Mouse (Mus musculus) stomach, postnatal 0 days (tissue): Measurements from ENCODE around the gene Plekha8. TPM values are rescaled to one million over a fixed set of nuclear protein-coding genes. Genes with fewer than 3 reads are reported as not detected.

Source experiments
- ATAC-seq: fragments of 200-750 bp; cut with Nextera tagmentation; 2 replicates; pipeline ENCODE4 v1.8.0; 2017; ENCODE audit not compliant: low FRiP score, low TSS enrichment
- DNase-seq: peaks from one replicate; pipeline ENCODE4 v3.0.0-alpha.2; 2016; ENCODE audit warnings: low spot score
- H3K27ac ChIP-seq: fragments of 300-500 bp; sonication (generic); replicated peaks from 2 replicates; pipeline ENCODE4 v1.5.1; 2014; ENCODE audit warnings: mild to moderate bottlenecking, control low read depth
- H3K27me3 ChIP-seq: fragments of 300-500 bp; sonication (generic); 2 replicates; pipeline ENCODE4 v1.6.1; 2014; ENCODE audit warnings: low read length; ENCODE audit not compliant: control insufficient read depth, insufficient read depth
- H3K36me3 ChIP-seq: fragments of 300-500 bp; sonication (generic); 2 replicates; pipeline ENCODE4 v1.6.1; 2014; ENCODE audit warnings: low read length, mixed read lengths; ENCODE audit not compliant: control insufficient read depth, insufficient read depth
- H3K4me1 ChIP-seq: fragments of 300-500 bp; sonication (generic); replicated peaks from 2 replicates; pipeline ENCODE4 v1.6.1; 2014; ENCODE audit warnings: antibody characterized with exemption; ENCODE audit not compliant: control insufficient read depth, insufficient read depth
- H3K4me2 ChIP-seq: fragments of 300-500 bp; sonication (generic); replicated peaks from 2 replicates; pipeline ENCODE4 v1.6.1; 2014; ENCODE audit warnings: low read depth, mild to moderate bottlenecking, control low read depth, moderate library complexity
- H3K4me3 ChIP-seq: fragments of 300-500 bp; sonication (generic); 2 replicates; pipeline ENCODE4 v1.5.1; 2014; ENCODE audit warnings: low read depth, low read length, control low read depth
- H3K9ac ChIP-seq: fragments of 300-500 bp; sonication (generic); 2 replicates; pipeline ENCODE4 v1.6.1; 2014; ENCODE audit warnings: mild to moderate bottlenecking, low read length, control low read depth, mixed read lengths
- H3K9me3 ChIP-seq: fragments of 300-500 bp; sonication (generic); 2 replicates; pipeline ENCODE4 v1.6.1; 2016; ENCODE audit warnings: low read length; ENCODE audit not compliant: control insufficient read depth
- CTCF ChIP-seq: IDR thresholded peaks from 2 replicates; pipeline ENCODE4 v1.5.1; 2016; ENCODE audit warnings: antibody characterized with exemption, low read depth, mild to moderate bottlenecking, moderate library complexity
- EP300 ChIP-seq: optimal IDR thresholded peaks from 2 replicates; pipeline ENCODE3; 2016; ENCODE audit warnings: antibody characterized with exemption
- WGBS: fragments of 180-500 bp; shearing (Covaris S2); extraction: QIAGEN DNeasy Blood & Tissue Kit; methylation state at CpG from one replicate; pipeline ENCODE4 v1.1.7; 2014; 5-methylcytosine and 5-hydroxymethylcytosine counted together
- polyA plus RNA-seq: library from polyadenylated mRNA; unstranded; fragments of >200 nt; fragmentation: Nextera tagmentation; extraction: Ambion mirVana; gene quantifications from 2 replicates; pipeline ENCODE4 v1.2.1, GENCODE M21; 2015

Gene Plekha8
- polyA plus RNA-seq, 1 experiment from 2014 or later, result 5.4 TPM

DNA sequence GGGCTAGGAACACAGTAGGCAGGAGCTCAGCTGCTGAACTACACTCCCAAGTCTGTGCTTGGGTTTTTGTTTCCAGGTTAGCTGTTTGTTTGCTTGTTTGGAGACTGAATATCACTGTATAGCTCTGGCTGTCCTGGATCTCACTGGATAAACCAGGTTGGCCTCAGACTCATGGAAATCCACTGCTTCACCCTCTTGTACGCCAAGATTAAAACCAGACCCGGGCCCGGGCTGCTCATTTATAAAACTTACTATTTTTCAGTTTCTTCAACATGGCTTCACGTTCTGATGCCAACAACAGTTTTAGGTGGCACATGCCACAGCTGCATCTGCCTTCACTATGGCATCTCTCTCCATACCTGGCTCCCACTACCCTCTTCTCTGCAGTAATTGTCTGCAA is 31.4 kb upstream of the Plekha8 start:
- TF ChIP-seq CTCF (no peak), EP300 (no peak)
- Histone ChIP-seq H3K4me1 (0 out of 2 replicates have a peak, but pooled peaks cover 2% of the 10 kb centered on the region), H3K9ac (no peak overlapping the region), H3K27ac (no peak overlapping the region), H3K27me3 (no peaks in the 10 kb centered on the region), H3K4me2 (no peak overlapping the region), H3K4me3 (no peak overlapping the region), H3K36me3 (no peaks in the 10 kb centered on the region), H3K9me3 (no peaks in the 10 kb centered on the region)
- DNase-seq (no peak), ATAC-seq (no peak)
- 94% methylated on average over 4 of the region's 4 CpGs for WGBS

DNA sequence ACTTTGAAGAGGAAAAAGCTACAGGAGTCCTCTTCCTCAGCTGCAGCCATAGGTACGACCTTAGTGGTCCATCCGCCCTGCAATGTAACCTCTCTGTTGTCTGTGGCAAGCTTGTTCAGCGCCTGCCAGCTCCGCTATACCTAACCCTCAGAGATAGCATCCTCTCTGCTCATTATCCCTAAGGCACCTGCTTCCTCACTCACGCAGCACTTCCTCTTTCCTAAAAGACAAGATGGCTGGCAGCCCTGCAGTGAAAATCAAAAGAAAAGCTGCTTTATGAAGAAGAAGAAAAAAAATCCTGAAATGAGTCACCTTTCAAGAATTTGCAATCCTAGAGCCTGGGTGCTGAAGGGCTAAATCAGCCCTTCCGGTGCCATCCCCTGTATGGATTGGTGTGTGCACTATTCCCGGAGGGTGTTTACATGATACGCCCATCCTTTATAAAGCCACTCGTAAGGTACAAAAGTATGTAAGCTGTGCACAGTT is 30.4 kb upstream of the Plekha8 start:
- 0 out of 2 replicates have a peak overlapping the region, but pooled peaks have one; percentile 13 for H3K27ac ChIP-seq
- H3K4me1 ChIP-seq, result 0 out of 2 replicates have a peak, but pooled peaks cover 2% of the 10 kb centered on the region
- TF ChIP-seq EP300, result no peak
- TF ChIP-seq CTCF, result no peak
- H3K9me3 ChIP-seq, result no peaks in the 10 kb centered on the region
- H3K9ac ChIP-seq, result no peak overlapping the region
- no peak for ATAC-seq
- H3K36me3 ChIP-seq, result no peaks in the 10 kb centered on the region
- 60% methylated on average over 9 of the region's 9 CpGs for WGBS
- H3K4me2 ChIP-seq, result no peak overlapping the region
- DNase-seq, result no peak
- no peaks in the 10 kb centered on the region for H3K27me3 ChIP-seq
- H3K4me3 ChIP-seq, result no peak overlapping the region

DNA sequence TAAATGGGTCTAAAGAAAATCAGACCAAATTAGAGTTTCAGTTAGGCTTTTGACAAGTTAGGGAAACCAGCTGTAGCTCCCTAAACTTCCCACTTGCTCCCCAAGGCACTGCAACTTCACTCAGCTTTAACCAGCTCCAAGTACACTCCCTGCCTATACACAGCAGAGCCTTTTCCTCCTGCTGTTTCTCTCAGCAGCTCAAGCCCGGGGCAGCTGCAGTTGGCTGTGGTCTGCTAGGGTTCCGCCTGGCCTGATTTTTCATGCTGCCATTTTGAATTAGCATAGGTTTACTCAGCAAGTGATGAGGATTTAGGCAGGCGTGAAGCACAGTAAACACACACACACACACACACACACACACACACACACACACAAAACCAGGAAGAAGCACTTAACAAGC is 29.9 kb upstream of the Plekha8 start:
- H3K4me1 ChIP-seq, result 0 out of 2 replicates have a peak, but pooled peaks cover 2% of the 10 kb centered on the region
- no peak overlapping the region for H3K9ac ChIP-seq
- H3K27ac ChIP-seq, result 0 out of 2 replicates have a peak overlapping the region, but pooled peaks have one; percentile 13
- DNase-seq (no peak), ATAC-seq (peak; percentile 32; the same call in 1 of the 2 replicates)
- H3K4me3 ChIP-seq, result no peak overlapping the region
- no peaks in the 10 kb centered on the region for H3K36me3 ChIP-seq
- H3K9me3 ChIP-seq, result no peaks in the 10 kb centered on the region
- TF ChIP-seq EP300 (no peak), CTCF (no peak)
- H3K4me2 ChIP-seq, result no peak overlapping the region; the same call in 1 of the 2 replicates
- 39% methylated on average over 3 of the region's 3 CpGs for WGBS
- no peaks in the 10 kb centered on the region for H3K27me3 ChIP-seq

DNA sequence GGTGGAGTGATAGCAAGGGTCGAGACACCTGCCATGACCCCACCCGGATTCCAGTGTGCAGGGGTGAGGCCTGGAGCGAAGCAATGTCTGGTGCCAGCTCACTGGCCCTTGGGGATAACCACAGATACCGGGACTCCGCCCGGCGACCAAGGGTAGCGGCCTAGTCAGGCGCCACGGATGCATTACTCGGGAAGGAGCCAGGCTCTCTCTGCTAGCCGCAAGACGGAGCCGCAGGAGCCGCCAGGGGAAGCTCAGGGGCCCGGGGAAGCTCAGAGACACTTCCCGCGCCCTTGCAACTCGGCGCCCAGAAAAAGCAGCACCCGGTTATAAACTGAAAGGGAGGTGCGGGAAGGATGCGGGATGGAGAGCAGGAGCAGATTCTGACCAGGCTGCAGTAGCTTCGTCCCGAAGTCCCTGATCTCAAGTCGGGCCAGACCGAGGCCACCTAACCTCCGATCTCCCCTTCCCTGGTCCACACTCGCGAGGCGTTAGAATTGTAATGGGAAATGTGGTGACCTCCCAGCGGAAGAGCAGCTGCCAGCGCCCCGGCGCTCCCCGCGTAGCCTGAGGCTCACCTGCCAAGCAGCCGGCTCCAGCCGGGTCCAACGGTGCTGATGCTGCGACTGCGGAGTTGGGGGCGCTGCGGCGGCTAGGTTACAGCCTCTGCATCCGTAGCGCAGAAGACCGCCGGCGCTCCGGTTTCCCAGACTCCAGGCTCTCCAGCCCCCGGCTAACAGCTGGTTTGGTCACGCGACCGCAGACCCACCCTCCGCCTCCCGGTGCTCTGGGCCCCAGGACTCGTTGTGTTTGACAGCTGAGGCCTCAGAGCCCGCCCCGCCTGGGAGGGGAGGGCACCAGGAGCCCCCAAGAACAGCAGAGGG is 29.0 kb upstream of the Plekha8 start, which contains the start of gene Scrn1:
Gene Scrn1 (minus strand): TSS at position 825 of the 881 bp plus-strand sequence.
- TF ChIP-seq CTCF, result no peak; the same call in 1 of the 2 replicates
- TF ChIP-seq EP300, result no peak
- ATAC-seq, result peak; percentile 74
- no peaks in the 10 kb centered on the region for H3K9me3 ChIP-seq
- peak; percentile 65 for DNase-seq
- no peaks in the 10 kb centered on the region for H3K36me3 ChIP-seq
- H3K27ac ChIP-seq, result 0 out of 2 replicates have a peak within 1 kb of the TSS, but pooled peaks have one; percentile 1
- H3K4me2 ChIP-seq, result peak within 1 kb of the TSS; percentile 76
- 2% methylated on average over 60 of the region's 60 CpGs for WGBS
- H3K27me3 ChIP-seq, result no peaks in the 10 kb centered on the region
- H3K9ac ChIP-seq, result peak within 1 kb of the TSS; percentile 54
- 0 out of 2 replicates have a peak, but pooled peaks cover 2% of the 10 kb centered on the region for H3K4me1 ChIP-seq
- H3K4me3 ChIP-seq, result peak within 1 kb of the TSS; percentile 54

DNA sequence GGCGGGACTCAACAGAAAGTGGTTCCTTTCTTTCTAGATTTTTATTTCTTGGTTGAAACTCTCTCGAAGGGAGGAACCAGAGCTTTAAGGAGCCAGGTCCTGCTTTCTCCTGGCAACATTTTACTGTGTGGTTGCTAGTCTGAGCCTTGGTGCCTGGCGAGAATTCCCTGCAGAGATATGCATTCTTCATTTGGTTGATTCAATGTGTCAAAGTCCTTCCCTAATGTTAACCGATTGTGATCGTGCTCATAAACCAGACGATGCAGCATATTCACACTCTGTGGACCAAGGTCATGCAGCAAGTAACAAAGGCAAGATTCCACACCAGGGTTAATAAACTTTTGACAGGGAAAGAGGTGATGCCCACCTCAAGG is 28.4 kb upstream of the Plekha8 start:
- 0 out of 2 replicates have a peak, but pooled peaks cover 2% of the 10 kb centered on the region for H3K4me1 ChIP-seq
- H3K27ac ChIP-seq, result no peak overlapping the region
- H3K9me3 ChIP-seq, result no peaks in the 10 kb centered on the region
- peak overlapping the region; percentile 54 for H3K9ac ChIP-seq
- DNase-seq (no peak), ATAC-seq (no peak)
- 15% methylated on average over 6 of the region's 6 CpGs for WGBS
- no peaks in the 10 kb centered on the region for H3K27me3 ChIP-seq
- H3K4me2 ChIP-seq, result peak overlapping the region; percentile 76
- TF ChIP-seq EP300, result no peak
- TF ChIP-seq CTCF, result no peak
- no peaks in the 10 kb centered on the region for H3K36me3 ChIP-seq
- H3K4me3 ChIP-seq, result peak overlapping the region; percentile 54
